Mouse (Mus musculus): Measurements from ENCODE around the gene Ros1. TPM values are rescaled to one million over a fixed set of nuclear protein-coding genes. Genes with fewer than 3 reads are reported as not detected.

The Ros1 gene
- polyA plus RNA-seq, 1 experiment from 2014 or later: not detected

GRCm38 (mm10) chr10:52029421-52030080, 165.5 kb downstream of the Ros1 start:
- Histone ChIP-seq H3K27ac (ENCODE audit: low read depth, low read length) (no peak overlapping the region), H3K4me3 (ENCODE audit: low read depth, low read length) (no peak overlapping the region), H3K4me1 (ENCODE audit: control insufficient read depth, insufficient read depth, low read length) (peaks cover 11% of the 10 kb centered on the region; the same call in 1 of the 2 replicates), H3K9ac (ENCODE audit: low read length) (no peak overlapping the region), H3K4me2 (ENCODE audit: low read depth) (no peak overlapping the region), H3K27me3 (ENCODE audit: control insufficient read depth, insufficient read depth, low read length) (peaks cover 60% of the 10 kb centered on the region), H3K36me3 (ENCODE audit: control insufficient read depth, insufficient read depth, low read length) (no peaks in the 10 kb centered on the region), H3K9me3 (ENCODE audit: control insufficient read depth, low read length) (no peaks in the 10 kb centered on the region)
- DNase-seq (ENCODE audit: low spot score) (peak; percentile 22), ATAC-seq (ENCODE audit: insufficient read depth, low FRiP score, low TSS enrichment) (no peak)
- 2% methylated on average over 10 of the region's 10 CpGs for whole genome bisulfite sequencing

DNA sequence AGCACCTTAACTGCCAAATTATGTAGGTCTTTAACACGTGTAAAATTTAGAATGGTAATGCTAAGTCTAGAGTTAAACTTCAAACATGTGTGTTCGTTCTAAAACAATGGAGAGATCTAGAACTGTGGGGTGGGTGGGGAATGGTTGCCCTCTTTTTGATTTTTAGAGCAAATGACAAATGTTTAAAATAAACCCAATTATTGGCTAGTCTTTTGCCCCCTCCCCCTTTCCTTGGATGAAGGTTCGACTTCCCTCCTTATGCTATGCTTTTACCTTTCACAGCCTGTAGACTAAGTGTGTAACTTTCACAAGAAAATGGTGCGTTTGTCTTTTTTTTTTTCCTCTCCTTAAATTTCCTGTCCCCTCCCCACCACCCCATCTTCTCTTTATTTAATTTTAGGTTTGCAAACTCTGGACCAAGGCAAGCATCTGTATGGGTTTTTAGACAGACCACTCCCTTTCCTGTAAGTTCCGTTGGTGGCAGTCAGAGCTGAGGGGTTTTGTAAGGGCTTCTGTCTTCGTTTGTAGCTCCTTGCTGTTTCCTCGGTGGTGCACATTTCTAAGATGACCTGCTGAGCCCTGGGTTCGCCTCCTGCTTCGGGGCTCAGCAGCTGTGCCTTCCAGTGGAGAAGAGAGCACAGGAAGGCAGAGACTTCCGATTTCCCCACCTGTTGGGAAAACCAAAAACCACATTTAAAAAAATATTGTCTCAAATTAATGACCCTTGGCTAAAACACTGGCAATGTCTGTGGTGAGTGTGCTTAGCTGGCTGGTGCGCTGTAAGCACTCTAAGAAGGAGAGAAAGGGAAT, 166.3 kb downstream of the Ros1 start:
- Histone ChIP-seq H3K9me3 (ENCODE audit: control insufficient read depth, low read length) (no peaks in the 10 kb centered on the region), H3K4me3 (ENCODE audit: low read depth, low read length) (no peak overlapping the region), H3K36me3 (ENCODE audit: control insufficient read depth, insufficient read depth, low read length) (no peaks in the 10 kb centered on the region), H3K4me2 (ENCODE audit: low read depth) (no peak overlapping the region), H3K27ac (ENCODE audit: low read depth, low read length) (no peak overlapping the region), H3K9ac (ENCODE audit: low read length) (no peak overlapping the region), H3K27me3 (ENCODE audit: control insufficient read depth, insufficient read depth, low read length) (peaks cover 68% of the 10 kb centered on the region), H3K4me1 (ENCODE audit: control insufficient read depth, insufficient read depth, low read length) (peaks cover 11% of the 10 kb centered on the region; the same call in 1 of the 2 replicates)
- DNase-seq (ENCODE audit: low spot score) (peak; percentile 30), ATAC-seq (ENCODE audit: insufficient read depth, low FRiP score, low TSS enrichment) (no peak)
- 2% methylated on average over 11 of the region's 11 CpGs for WGBS

- Histone ChIP-seq H3K27me3 (ENCODE audit: control insufficient read depth, insufficient read depth, low read length) (peaks cover 82% of the 10 kb centered on the region), H3K36me3 (ENCODE audit: control insufficient read depth, insufficient read depth, low read length) (no peaks in the 10 kb centered on the region), H3K4me3 (ENCODE audit: low read depth, low read length) (peak overlapping the region; percentile 38), H3K4me1 (ENCODE audit: control insufficient read depth, insufficient read depth, low read length) (peaks cover 11% of the 10 kb centered on the region; the same call in 1 of the 2 replicates), H3K27ac (ENCODE audit: low read depth, low read length) (no peak overlapping the region), H3K4me2 (ENCODE audit: low read depth) (peak overlapping the region; percentile 84), H3K9ac (ENCODE audit: low read length) (peak overlapping the region; percentile 32; the same call in 1 of the 2 replicates), H3K9me3 (ENCODE audit: control insufficient read depth, low read length) (no peaks in the 10 kb centered on the region)
- DNase-seq (ENCODE audit: low spot score) (peak; percentile 41), ATAC-seq (ENCODE audit: insufficient read depth, low FRiP score, low TSS enrichment) (peak; percentile 65)
- WGBS: 1% methylated on average over 55 of the region's 68 CpGs
These were observed 167.6 kb downstream of the Ros1 start for GRCm38 (mm10) chr10:52027161-52028035.

DNA sequence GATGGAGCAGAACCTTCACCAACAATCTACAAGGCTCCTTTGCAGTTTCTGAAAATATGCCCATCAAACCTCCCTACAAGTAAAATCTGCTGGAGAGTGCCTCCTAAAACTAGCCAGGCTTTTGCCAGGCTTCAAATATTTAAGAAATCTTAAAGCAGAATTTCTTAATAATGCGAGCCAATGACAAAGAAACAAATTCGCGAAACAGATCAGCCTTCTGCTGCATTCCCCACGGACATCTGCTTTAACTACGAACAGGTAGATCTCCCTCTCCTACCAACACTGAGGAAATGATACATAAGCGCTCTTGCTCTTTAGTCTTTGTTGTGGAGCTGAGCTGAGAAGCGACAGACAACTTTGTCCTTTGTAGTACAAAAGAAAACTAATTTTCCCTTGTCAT, 169.2 kb downstream of the Ros1 start:
- Histone ChIP-seq H3K9me3 (ENCODE audit: control insufficient read depth, low read length) (no peaks in the 10 kb centered on the region), H3K27me3 (ENCODE audit: control insufficient read depth, insufficient read depth, low read length) (peaks cover 92% of the 10 kb centered on the region), H3K4me3 (ENCODE audit: low read depth, low read length) (no peak overlapping the region), H3K36me3 (ENCODE audit: control insufficient read depth, insufficient read depth, low read length) (no peaks in the 10 kb centered on the region), H3K27ac (ENCODE audit: low read depth, low read length) (no peak overlapping the region), H3K4me1 (ENCODE audit: control insufficient read depth, insufficient read depth, low read length) (peaks cover 11% of the 10 kb centered on the region; the same call in 1 of the 2 replicates), H3K4me2 (ENCODE audit: low read depth) (no peak overlapping the region), H3K9ac (ENCODE audit: low read length) (no peak overlapping the region)
- ATAC-seq (ENCODE audit: insufficient read depth, low FRiP score, low TSS enrichment): no peak
- peak; percentile 17 for DNase-seq (ENCODE audit: low spot score)
- WGBS: 7% methylated on average over 7 of the region's 7 CpGs

GRCm38 (mm10) chr10:52025291-52025690, 169.8 kb downstream of the Ros1 start:
- H3K27me3 ChIP-seq (ENCODE audit: control insufficient read depth, insufficient read depth, low read length): peaks cover 96% of the 10 kb centered on the region
- H3K4me3 ChIP-seq (ENCODE audit: low read depth, low read length): no peak overlapping the region
- H3K4me1 ChIP-seq (ENCODE audit: control insufficient read depth, insufficient read depth, low read length): peaks cover 11% of the 10 kb centered on the region; the same call in 1 of the 2 replicates
- WGBS: 0% methylated on average over 1 of the region's 1 CpGs
- H3K9me3 ChIP-seq (ENCODE audit: control insufficient read depth, low read length): no peaks in the 10 kb centered on the region
- no peak for ATAC-seq (ENCODE audit: insufficient read depth, low FRiP score, low TSS enrichment)
- no peak overlapping the region for H3K27ac ChIP-seq (ENCODE audit: low read depth, low read length)
- DNase-seq (ENCODE audit: low spot score): no peak
- no peak overlapping the region for H3K9ac ChIP-seq (ENCODE audit: low read length)
- H3K4me2 ChIP-seq (ENCODE audit: low read depth): no peak overlapping the region
- H3K36me3 ChIP-seq (ENCODE audit: control insufficient read depth, insufficient read depth, low read length): no peaks in the 10 kb centered on the region

GRCm38 (mm10) chr10:52024053-52024410, 171.0 kb downstream of the Ros1 start:
- ATAC-seq (ENCODE audit: insufficient read depth, low FRiP score, low TSS enrichment) (no peak), DNase-seq (ENCODE audit: low spot score) (no peak)
- H3K4me1 ChIP-seq (ENCODE audit: control insufficient read depth, insufficient read depth, low read length): peaks cover 8% of the 10 kb centered on the region; the same call in 1 of the 2 replicates
- H3K27ac ChIP-seq (ENCODE audit: low read depth, low read length): no peak overlapping the region
- 6% methylated on average over 2 of the region's 2 CpGs for WGBS
- H3K9ac ChIP-seq (ENCODE audit: low read length): no peak overlapping the region
- peaks cover 92% of the 10 kb centered on the region for H3K27me3 ChIP-seq (ENCODE audit: control insufficient read depth, insufficient read depth, low read length)
- no peaks in the 10 kb centered on the region for H3K9me3 ChIP-seq (ENCODE audit: control insufficient read depth, low read length)
- no peaks in the 10 kb centered on the region for H3K36me3 ChIP-seq (ENCODE audit: control insufficient read depth, insufficient read depth, low read length)
- no peak overlapping the region for H3K4me2 ChIP-seq (ENCODE audit: low read depth)
- no peak overlapping the region for H3K4me3 ChIP-seq (ENCODE audit: low read depth, low read length)

GRCm38 (mm10) chr10:52023213-52024052, 171.6 kb downstream of the Ros1 start:
- H3K4me2 ChIP-seq (ENCODE audit: low read depth): peak overlapping the region; percentile 91
- H3K4me1 ChIP-seq (ENCODE audit: control insufficient read depth, insufficient read depth, low read length): peaks cover 8% of the 10 kb centered on the region; the same call in 1 of the 2 replicates
- DNase-seq (ENCODE audit: low spot score): peak; percentile 11
- H3K27ac ChIP-seq (ENCODE audit: low read depth, low read length): no peak overlapping the region
- 1% methylated on average over 17 of the region's 17 CpGs for WGBS
- no peaks in the 10 kb centered on the region for H3K9me3 ChIP-seq (ENCODE audit: control insufficient read depth, low read length)
- no peaks in the 10 kb centered on the region for H3K36me3 ChIP-seq (ENCODE audit: control insufficient read depth, insufficient read depth, low read length)
- no peak overlapping the region; the same call in 1 of the 2 replicates for H3K9ac ChIP-seq (ENCODE audit: low read length)
- H3K27me3 ChIP-seq (ENCODE audit: control insufficient read depth, insufficient read depth, low read length): peaks cover 87% of the 10 kb centered on the region
- no peak overlapping the region for H3K4me3 ChIP-seq (ENCODE audit: low read depth, low read length)
- no peak for ATAC-seq (ENCODE audit: insufficient read depth, low FRiP score, low TSS enrichment)
